Mouse (Mus musculus): ENCODE results near the gene Tmed5. TPM values are rescaled to one million over a fixed set of nuclear protein-coding genes. Genes with fewer than 3 reads are reported as not detected.

Tmed5 gene
- polyA plus RNA-seq, 1 experiment = 87.2 TPM

DNA sequence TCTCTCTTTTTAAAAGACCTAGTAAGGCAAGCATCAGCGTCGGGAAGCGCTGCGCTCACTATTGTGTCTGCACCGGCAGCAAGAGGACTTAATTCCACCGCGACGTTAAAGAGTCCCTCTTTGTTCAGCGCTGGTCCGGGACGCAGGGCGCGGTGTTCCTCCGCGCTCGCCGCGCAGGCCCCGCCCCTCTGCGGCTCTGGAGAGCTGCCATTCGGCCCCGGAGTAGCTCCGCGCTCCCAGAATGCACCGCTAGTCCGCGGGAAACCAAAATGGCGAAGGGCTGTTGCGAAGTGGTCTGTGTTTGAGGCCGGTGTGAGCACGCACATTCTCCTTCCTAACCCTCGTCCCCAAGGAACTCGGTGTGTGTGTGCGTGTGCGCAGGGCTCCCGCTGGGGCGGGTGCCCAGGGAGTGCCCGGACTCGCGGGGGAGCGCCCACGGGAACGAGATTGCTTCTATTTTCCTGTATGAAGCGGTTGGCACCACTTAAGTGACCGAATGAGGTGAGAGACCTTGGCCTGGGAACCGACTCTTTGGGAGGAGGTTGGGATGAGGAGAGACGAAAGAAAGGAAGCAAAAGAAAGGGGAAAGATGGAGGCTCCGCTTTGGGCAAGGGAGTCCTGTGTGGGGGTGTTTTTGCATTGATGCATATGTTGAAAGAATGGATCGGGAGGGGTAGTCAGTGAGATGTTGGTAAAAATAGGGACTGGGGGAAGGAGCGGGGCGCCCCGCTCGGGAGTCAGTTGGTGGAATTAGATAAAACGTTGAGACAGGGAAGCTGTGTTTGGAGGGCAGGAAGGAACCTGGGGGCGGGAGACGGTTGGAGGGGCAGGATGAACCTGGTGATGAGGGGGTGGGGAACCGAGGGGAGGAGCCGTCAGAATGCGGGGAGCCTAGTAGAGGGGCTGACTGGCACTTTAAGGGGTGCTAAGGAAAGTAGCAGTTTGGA is 66.7 kb downstream of the Tmed5 start, which contains the start of gene Mtf2:
Mtf2 (plus strand) TSS at position 210 of the 947 bp plus-strand sequence.
- DNase-seq = peak; percentile 95
- WGBS = under 1% methylated on average over 59 of the region's 59 CpGs
- H3K4me1 ChIP-seq (ENCODE audit: control insufficient read depth, insufficient read depth, low read length) = no peaks in the 10 kb centered on the region; the same call in none of the 2 replicates
- TF ChIP-seq CTCF (IDR thresholded peaks at IDR 0.05; ENCODE audit: insufficient read depth, low read length) (0 out of 2 replicates have a peak, but pooled peaks have one; percentile 2), POLR2A (IDR thresholded peaks at IDR 0.05; ENCODE audit: borderline replicate concordance, extremely low read depth, low read depth, low read length) (peak; percentile 98)
- peak within 1 kb of the TSS; percentile 99 for H3K4me3 ChIP-seq (replicated peaks; ENCODE audit: extremely low read depth, low read depth, low read length)

DNA sequence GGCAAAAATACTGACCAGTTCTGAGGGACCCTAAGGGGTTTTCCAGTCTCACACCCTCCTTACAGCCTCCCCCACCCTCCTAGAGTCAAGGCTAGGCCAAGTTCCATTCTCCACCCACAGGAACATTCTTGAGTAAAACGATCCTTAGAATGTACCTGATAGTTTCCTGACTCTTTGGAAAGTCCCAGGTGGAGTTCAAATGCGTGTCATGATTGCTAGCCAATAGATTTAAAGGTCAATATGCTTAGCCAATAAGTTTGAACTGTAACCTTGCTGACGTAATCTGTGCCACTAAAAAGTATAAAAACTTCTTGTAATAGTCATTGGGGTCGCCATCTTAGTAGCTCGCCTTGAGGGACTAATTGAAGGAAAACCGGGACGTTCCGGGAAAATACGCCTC is 72.0 kb downstream of the Tmed5 start:
- DNase-seq = no peak
- no peak overlapping the region for H3K4me3 ChIP-seq (replicated peaks; ENCODE audit: extremely low read depth, low read depth, low read length)
- H3K4me1 ChIP-seq (ENCODE audit: control insufficient read depth, insufficient read depth, low read length) = no peaks in the 10 kb centered on the region
- TF ChIP-seq POLR2A (IDR thresholded peaks at IDR 0.05; ENCODE audit: borderline replicate concordance, extremely low read depth, low read depth, low read length) = no peak
- TF ChIP-seq CTCF (IDR thresholded peaks at IDR 0.05; ENCODE audit: insufficient read depth, low read length) = no peak
- WGBS = 94% methylated on average over 9 of the region's 9 CpGs

Other genes with a start within 250 kb of the Tmed5 start
- 17.2 and 18.8 TPM in 2 replicates for gene Rpl5, start 232.1 kb downstream of the Tmed5 start, polyA plus RNA-seq (2012; rRNA removed)
- 1.6 and 4.4 TPM in 2 replicates for gene Fam69a, start 145.5 kb downstream of the Tmed5 start, polyA plus RNA-seq (2012; rRNA removed)
- 8.5 and 11.3 TPM in 2 replicates for gene Mtf2, start 66.9 kb downstream of the Tmed5 start, polyA plus RNA-seq (2012; rRNA removed)
- gene Ccdc18, start 255 bp upstream of the Tmed5 start, polyA plus RNA-seq (2012; rRNA removed) = 0.02 TPM in 1 of 2 replicates, not detected in the other
- 16.6 and 19.2 TPM in 2 replicates for gene Dr1, start 136.3 kb upstream of the Tmed5 start, polyA plus RNA-seq (2012; rRNA removed)
- 9.9 and 12.4 TPM in 2 replicates for gene Pigg, start 180.0 kb upstream of the Tmed5 start, polyA plus RNA-seq (2012; rRNA removed)
- 1.7 and 2.3 TPM in 2 replicates for gene Gm42517, start 235.3 kb upstream of the Tmed5 start, polyA plus RNA-seq (2012; rRNA removed)